ENCODE assay signal across 31 mouse cellular contexts in genomic region chr16:76459521-76459920, GRCm38 (mm10).
DNase-seq lines count a peak whose midpoint lies in the region; ATAC-seq lines count a peak whose summit lies in the region.
"Had no signal": no experiment of that assay in that cellular context is flagged by ENCODE, and none has a peak within 500 bp of the region (broad histone marks: within the 10 kb centered on the region; RNA-seq: fewer than 3 reads in every experiment).

No protein-coding gene starts in this region.

- H3K9ac ChIP-seq in liver, embryonic 13.5 days: no peak overlapping the region
- H3K9ac ChIP-seq: forebrain, embryonic 13.5 days; heart, embryonic 13.5 days; intestine, embryonic 15.5 days; limb, embryonic 13.5 days; midbrain, embryonic 15.5 days; neural tube, embryonic 15.5 days; stomach, embryonic 15.5 days had no signal

- no peak overlapping the region for H3K4me2 ChIP-seq in liver, embryonic 13.5 days
- H3K4me2 ChIP-seq: forebrain, embryonic 13.5 days; heart, embryonic 13.5 days; intestine, embryonic 15.5 days; limb, embryonic 13.5 days; midbrain, embryonic 15.5 days; neural tube, embryonic 15.5 days; stomach, embryonic 15.5 days had no signal

- peak; percentile 36 for ATAC-seq in liver, embryonic 13.5 days (ENCODE audit: low read depth)
- ATAC-seq in activated CD4-positive, CD25-positive, alpha-beta regulatory T cell, adult 4 months: no peak
- ATAC-seq: forebrain, embryonic 13.5 days; hindbrain, postnatal 0 days; intestine, embryonic 15.5 days; midbrain, embryonic 15.5 days; Patski had no signal

- DNase-seq in adrenal gland, postnatal 25 days: peak; percentile 8
- no peak for DNase-seq in adrenal gland, adult 8-10 months
- DNase-seq in 416B (ENCODE audit: low read depth): peak; percentile 28
- peak; percentile 8 for DNase-seq in liver, embryonic 13.5 days
- DNase-seq in heart, postnatal 36 days: no peak
- DNase-seq in spleen, postnatal 4 days (ENCODE audit: low spot score in 2 of 2): no peak
- DNase-seq: cerebellum, adult 11 months; cerebellum, adult 9-10 months; cerebellum, postnatal 36 days; gastrocnemius, postnatal 10 days; heart, postnatal 10 days; kidney, adult 2 months; kidney, postnatal 36 days; lung, adult 2 months; lung, postnatal 10 days; retina, postnatal 1 day; right cerebral cortex, postnatal 14 days had no signal

- H3K27me3 ChIP-seq in liver, embryonic 13.5 days: no peaks in the 10 kb centered on the region
- H3K27me3 ChIP-seq: CH12.LX; forebrain, embryonic 13.5 days; heart, embryonic 13.5 days; intestine, embryonic 15.5 days; midbrain, embryonic 15.5 days; neural tube, embryonic 15.5 days; Patski; stomach, embryonic 15.5 days had no signal

- H3K9me3 ChIP-seq in liver, embryonic 13.5 days (replicated peaks): no peaks in the 10 kb centered on the region
- H3K9me3 ChIP-seq: forebrain, embryonic 13.5 days; heart, embryonic 13.5 days; hindbrain, embryonic 10.5 days; intestine, embryonic 15.5 days; limb, embryonic 13.5 days; midbrain, embryonic 10.5 days; midbrain, embryonic 15.5 days; neural tube, embryonic 15.5 days; stomach, embryonic 15.5 days had no signal

- peak overlapping the region; percentile 68; the same call in 1 of the 2 replicates for H3K27ac ChIP-seq in liver, embryonic 13.5 days
- H3K27ac ChIP-seq: forebrain, embryonic 13.5 days; heart, embryonic 13.5 days; hindbrain, embryonic 10.5 days; hindbrain, postnatal 0 days; intestine, embryonic 15.5 days; layer of hippocampus, adult 2 months; limb, embryonic 13.5 days; midbrain, embryonic 10.5 days; midbrain, embryonic 15.5 days; neural tube, embryonic 15.5 days; stomach, embryonic 15.5 days had no signal

- intact Hi-C loops in heart, postnatal 36 days (cut with DNase I): no loop called here

- H3K4me1 ChIP-seq in liver, embryonic 13.5 days (replicated peaks): peaks cover 52% of the 10 kb centered on the region
- H3K4me1 ChIP-seq: forebrain, embryonic 13.5 days; heart, embryonic 13.5 days; intestine, embryonic 15.5 days; midbrain, embryonic 15.5 days; neural tube, embryonic 15.5 days; stomach, embryonic 15.5 days had no signal

- H3K36me3 ChIP-seq in liver, embryonic 13.5 days: no peaks in the 10 kb centered on the region
- H3K36me3 ChIP-seq: heart, embryonic 13.5 days; hindbrain, embryonic 10.5 days; intestine, embryonic 15.5 days; limb, embryonic 13.5 days; midbrain, embryonic 10.5 days; midbrain, embryonic 15.5 days; neural tube, embryonic 15.5 days; stomach, embryonic 15.5 days had no signal

- H3K4me3 ChIP-seq in liver, embryonic 13.5 days (replicated peaks): no peak overlapping the region
- H3K4me3 ChIP-seq: forebrain, embryonic 13.5 days; heart, embryonic 13.5 days; hindbrain, embryonic 10.5 days; intestine, embryonic 15.5 days; layer of hippocampus, adult 2 months; limb, embryonic 13.5 days; midbrain, embryonic 10.5 days; midbrain, embryonic 15.5 days; neural tube, embryonic 15.5 days; stomach, embryonic 15.5 days had no signal

- 53% methylated on average over 1 of the region's 1 CpGs for WGBS in liver, embryonic 13.5 days (ENCODE audit: insufficient replicate concordance)

Comparison
In these comparisons a context has a peak if more than half of its experiments do, and no peak if none do; other contexts are left out.
1. DNase-seq: peak in adrenal gland, postnatal 25 days (single experiment), 416B (single experiment) and liver, embryonic 13.5 days (single experiment); none in adrenal gland, adult 8-10 months (single experiment), heart, postnatal 36 days (0 of 2) and spleen, postnatal 4 days (0 of 2).